Mouse (Mus musculus) limb, embryonic 11.5 days (tissue): ENCODE data around the gene Tmem87b. TPM values are rescaled to one million over a fixed set of nuclear protein-coding genes. Genes with fewer than 3 reads are reported as not detected.

Experiments used
- ATAC-seq: fragments of 200-750 bp; cut with Nextera tagmentation; 2 replicates; pipeline ENCODE4 v1.8.0; 2017; ENCODE audit warnings: low read depth; ENCODE audit not compliant: insufficient number of reproducible peaks, low FRiP score, low TSS enrichment
- DNase-seq: peaks from one replicate; pipeline ENCODE4 v3.0.0-alpha.2; 2015; ENCODE audit warnings: low spot score
- H3K27ac ChIP-seq: fragments of 300-500 bp; sonication (generic); replicated peaks from 2 replicates; pipeline ENCODE4 v1.5.1; 2014; ENCODE audit warnings: low read depth, mild to moderate bottlenecking, low read length
- H3K27me3 ChIP-seq: fragments of 300-500 bp; sonication (generic); 2 replicates; pipeline ENCODE4 v1.6.1; 2014; ENCODE audit warnings: mild to moderate bottlenecking, low read length, mixed read lengths; ENCODE audit not compliant: control insufficient read depth, insufficient read depth
- H3K36me3 ChIP-seq: fragments of 300-500 bp; sonication (generic); 2 replicates; pipeline ENCODE4 v1.6.1; 2014; ENCODE audit warnings: mild to moderate bottlenecking, low read length, moderate library complexity, mixed read lengths; ENCODE audit not compliant: control insufficient read depth, insufficient read depth
- H3K4me1 ChIP-seq: fragments of 300-500 bp; sonication (generic); 2 replicates; pipeline ENCODE4 v1.6.1; 2014; ENCODE audit warnings: low read length, mixed read lengths; ENCODE audit not compliant: control insufficient read depth, insufficient read depth
- H3K4me2 ChIP-seq: fragments of 300-500 bp; sonication (generic); 2 replicates; pipeline ENCODE4 v1.6.1; 2014; ENCODE audit warnings: low read depth, mild to moderate bottlenecking, moderate library complexity; ENCODE audit not compliant: severe bottlenecking
- H3K4me3 ChIP-seq: fragments of 300-500 bp; sonication (generic); 2 replicates; pipeline ENCODE4 v1.5.1; 2014; ENCODE audit warnings: low read depth, low read length
- H3K9ac ChIP-seq: fragments of 300-500 bp; sonication (generic); 2 replicates; pipeline ENCODE4 v1.6.1; 2014; ENCODE audit warnings: mild to moderate bottlenecking, low read length
- H3K9me3 ChIP-seq: fragments of 300-500 bp; sonication (generic); 2 replicates; pipeline ENCODE4 v1.6.1; 2016; ENCODE audit warnings: low read length; ENCODE audit not compliant: control insufficient read depth
- WGBS: fragments of 180-500 bp; shearing (Covaris S2); extraction: QIAGEN DNeasy Blood & Tissue Kit; methylation state at CpG from one replicate; pipeline ENCODE4 v1.1.7; 2014; 5-methylcytosine and 5-hydroxymethylcytosine counted together
- polyA plus RNA-seq: library from polyadenylated mRNA; unstranded; fragments of >200 nt; fragmentation: Nextera tagmentation; extraction: Ambion mirVana; gene quantifications from 2 replicates; pipeline ENCODE4 v1.2.1, GENCODE M21; 2014

Gene Tmem87b
- polyA plus RNA-seq, 1 experiment from 2014 or later: 25.1 TPM

DNA sequence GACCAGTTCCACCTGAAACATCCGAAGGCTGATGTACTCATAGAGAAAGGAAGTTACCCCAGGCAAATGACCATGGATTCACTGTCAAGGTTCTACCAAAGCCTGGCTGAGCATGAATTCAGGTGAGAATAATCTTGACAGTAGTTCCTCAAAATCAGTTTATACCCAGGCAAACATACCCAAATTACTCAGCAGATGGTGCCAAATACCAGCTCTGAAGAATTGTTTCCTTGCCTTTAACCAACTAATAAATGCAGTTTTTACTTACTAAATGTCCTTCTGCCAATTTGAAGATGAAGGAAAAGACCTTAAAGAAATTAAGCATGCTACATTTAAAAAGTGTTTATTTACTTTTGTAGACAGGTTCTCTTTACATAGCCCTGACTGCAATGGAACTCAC lies 38.8 kb downstream of the Tmem87b start:
- Histone ChIP-seq H3K4me1 (no peaks in the 10 kb centered on the region), H3K9me3 (no peaks in the 10 kb centered on the region), H3K4me2 (no peak overlapping the region), H3K4me3 (no peak overlapping the region), H3K27me3 (no peaks in the 10 kb centered on the region), H3K9ac (no peak overlapping the region), H3K36me3 (no peaks in the 10 kb centered on the region), H3K27ac (no peak overlapping the region)
- no peak for ATAC-seq
- no peak for DNase-seq
- 88% methylated on average over 1 of the region's 1 CpGs for WGBS

DNA sequence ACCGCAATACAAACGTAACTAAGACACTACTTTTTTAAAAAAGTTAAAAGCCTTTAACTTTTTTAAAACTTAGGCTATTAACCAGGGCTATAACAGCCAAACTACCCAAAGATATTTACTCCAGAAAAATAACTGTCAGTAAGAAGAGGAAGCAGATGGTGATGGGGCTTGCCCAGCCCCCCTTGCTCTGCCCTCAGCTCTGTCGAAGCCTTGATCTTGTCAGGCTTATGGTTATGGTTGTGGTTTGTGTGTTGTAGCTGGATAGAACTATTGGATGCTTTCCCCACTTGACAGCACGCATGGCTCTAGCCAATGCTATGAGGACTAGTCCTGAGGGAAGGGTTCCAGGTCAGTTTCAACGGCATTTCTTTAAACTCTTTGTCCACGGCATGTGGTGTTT lies 41.0 kb downstream of the Tmem87b start:
- no peak for DNase-seq
- Histone ChIP-seq H3K27me3 (no peaks in the 10 kb centered on the region), H3K36me3 (no peaks in the 10 kb centered on the region), H3K9ac (no peak overlapping the region), H3K9me3 (no peaks in the 10 kb centered on the region), H3K4me1 (no peaks in the 10 kb centered on the region), H3K4me3 (no peak overlapping the region), H3K27ac (no peak overlapping the region), H3K4me2 (no peak overlapping the region)
- 89% methylated on average over 6 of the region's 6 CpGs for WGBS
- no peak for ATAC-seq

DNA sequence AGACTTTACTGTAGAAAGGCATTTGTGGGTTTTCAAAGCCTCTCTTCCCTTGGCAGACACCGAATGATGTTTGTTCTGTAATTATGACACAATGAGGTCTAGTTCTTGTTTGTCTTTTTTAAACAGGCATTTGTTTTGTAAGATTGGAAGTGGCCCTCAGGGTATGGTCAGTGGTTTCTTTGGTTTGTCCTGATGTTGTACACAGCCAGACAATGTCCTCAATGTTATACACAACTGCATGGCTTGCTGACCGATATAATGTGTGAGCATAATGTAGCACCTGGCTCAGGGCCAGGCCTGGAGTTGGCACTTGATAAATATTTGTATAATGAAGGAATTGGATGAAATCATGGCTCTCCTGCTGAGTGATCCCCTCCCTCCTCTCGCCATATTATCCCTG lies 41.9 kb downstream of the Tmem87b start:
- no peak for DNase-seq
- Histone ChIP-seq H3K9me3 (no peaks in the 10 kb centered on the region), H3K4me2 (no peak overlapping the region), H3K27me3 (no peaks in the 10 kb centered on the region), H3K4me3 (no peak overlapping the region), H3K27ac (no peak overlapping the region), H3K4me1 (no peaks in the 10 kb centered on the region), H3K36me3 (no peaks in the 10 kb centered on the region), H3K9ac (no peak overlapping the region)
- ATAC-seq: no peak
- WGBS: 93% methylated on average over 3 of the region's 3 CpGs

DNA sequence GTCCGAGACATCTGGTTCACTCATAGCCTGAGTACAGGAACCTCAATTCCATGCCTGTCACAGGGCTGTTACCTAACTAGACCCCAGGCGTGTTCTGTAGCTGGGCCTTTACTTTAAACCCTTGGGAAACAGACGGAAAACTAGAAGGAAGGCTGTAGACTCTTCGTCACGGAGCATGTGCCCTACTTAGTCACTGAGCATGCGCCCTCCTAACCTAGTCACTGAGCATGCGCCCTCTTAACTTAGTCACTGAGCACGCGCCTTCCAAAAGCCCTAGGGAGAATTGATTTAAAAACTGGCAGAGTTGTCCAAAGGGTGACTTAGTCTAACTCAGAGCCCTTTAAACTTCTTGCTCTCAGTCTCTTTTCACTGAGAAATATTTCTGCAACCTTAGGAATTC lies 44.7 kb downstream of the Tmem87b start, which contains the start of gene Fbln7:
Fbln7 (plus strand) TSS at position 346 of the 400 bp plus-strand sequence.
- Histone ChIP-seq H3K9me3 (no peaks in the 10 kb centered on the region), H3K4me1 (no peaks in the 10 kb centered on the region), H3K9ac (peak within 1 kb of the TSS; percentile 64), H3K36me3 (no peaks in the 10 kb centered on the region), H3K4me3 (peak within 1 kb of the TSS; percentile 47), H3K27ac (no peak within 1 kb of the TSS), H3K4me2 (peak within 1 kb of the TSS; percentile 83), H3K27me3 (no peaks in the 10 kb centered on the region)
- no peak for ATAC-seq
- DNase-seq: no peak
- 90% methylated on average over 9 of the region's 9 CpGs for WGBS

DNA sequence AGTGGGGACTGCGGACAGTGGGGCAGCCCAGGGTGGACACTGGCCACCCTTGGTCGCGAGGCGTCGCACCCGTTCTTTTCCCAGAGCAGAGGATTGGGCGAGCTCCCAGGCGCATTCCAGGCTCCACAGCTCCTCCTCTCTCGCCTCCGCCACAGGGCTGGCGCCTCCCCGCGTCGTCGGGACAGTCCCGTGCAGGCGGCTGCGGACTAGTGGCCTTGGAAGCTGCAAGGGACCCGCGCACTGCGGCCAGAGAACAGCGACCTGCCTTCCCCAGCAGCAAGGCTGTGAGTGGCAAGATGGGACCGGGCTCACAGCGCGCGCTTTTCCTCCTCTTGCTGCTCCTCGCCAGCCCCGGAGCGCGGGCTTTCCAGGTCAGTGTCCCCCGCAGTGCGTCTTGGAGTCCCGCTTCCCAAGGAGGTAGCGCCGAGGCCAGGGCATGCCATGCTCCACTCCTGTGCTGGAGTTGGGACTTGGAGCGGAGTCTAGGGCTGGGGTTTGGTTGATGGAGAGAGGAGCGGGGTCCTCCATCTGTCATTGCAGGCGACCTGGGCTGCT lies 45.9 kb downstream of the Tmem87b start:
- ATAC-seq: peak; percentile 82
- DNase-seq: peak; percentile 80
- no peaks in the 10 kb centered on the region for H3K36me3 ChIP-seq
- no peaks in the 10 kb centered on the region for H3K9me3 ChIP-seq
- under 1% methylated on average over 38 of the region's 38 CpGs for WGBS
- H3K27ac ChIP-seq: no peak overlapping the region
- H3K27me3 ChIP-seq: no peaks in the 10 kb centered on the region
- H3K9ac ChIP-seq: peak overlapping the region; percentile 64
- H3K4me1 ChIP-seq: no peaks in the 10 kb centered on the region
- peak overlapping the region; percentile 47 for H3K4me3 ChIP-seq
- H3K4me2 ChIP-seq: peak overlapping the region; percentile 83

DNA sequence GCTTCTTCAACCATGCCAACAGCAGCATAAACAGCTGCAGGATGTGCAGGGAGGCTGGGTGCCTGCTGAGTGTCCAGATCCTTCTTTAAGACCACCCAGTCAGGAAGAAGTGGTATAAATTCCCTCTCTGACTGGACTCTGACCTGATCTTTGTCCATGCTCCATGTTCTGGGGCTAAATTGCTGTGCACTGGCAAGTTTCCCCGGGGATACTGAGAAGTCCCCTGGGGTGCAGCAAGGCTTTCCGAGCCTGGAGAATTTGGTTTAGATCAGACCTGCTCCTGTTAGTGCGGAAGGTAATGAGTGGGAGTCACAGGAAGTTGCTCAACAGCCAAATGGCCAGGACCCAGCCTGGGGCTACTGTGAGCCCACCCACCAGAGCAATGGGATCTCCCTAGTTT lies 47.1 kb downstream of the Tmem87b start:
- H3K36me3 ChIP-seq: no peaks in the 10 kb centered on the region
- no peaks in the 10 kb centered on the region for H3K9me3 ChIP-seq
- WGBS: 36% methylated on average over 3 of the region's 3 CpGs
- H3K4me2 ChIP-seq: no peak overlapping the region
- DNase-seq: no peak
- H3K9ac ChIP-seq: no peak overlapping the region
- ATAC-seq: no peak
- H3K27me3 ChIP-seq: no peaks in the 10 kb centered on the region
- no peaks in the 10 kb centered on the region for H3K4me1 ChIP-seq
- no peak overlapping the region for H3K27ac ChIP-seq
- no peak overlapping the region for H3K4me3 ChIP-seq

DNA sequence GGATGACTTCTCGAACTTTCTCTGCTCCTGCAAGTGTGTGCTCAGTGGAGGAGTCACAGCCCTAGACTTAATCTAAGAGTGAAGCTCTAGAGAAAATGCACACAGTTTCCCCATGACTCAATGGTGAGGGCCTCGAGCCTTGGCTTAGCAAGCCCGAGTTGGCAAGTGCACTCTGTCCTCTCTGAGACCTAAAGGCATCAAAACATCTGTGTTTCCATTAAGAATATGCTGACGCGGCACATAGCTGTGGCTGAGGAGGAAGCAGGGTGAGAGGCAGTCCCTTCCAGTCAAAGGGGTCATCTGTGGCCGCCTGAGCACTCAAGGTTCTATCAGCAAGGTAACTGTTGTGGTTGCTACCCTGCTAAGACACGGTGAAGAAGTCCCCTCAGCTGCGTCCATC lies 53.7 kb downstream of the Tmem87b start:
- H3K27ac ChIP-seq: no peak overlapping the region
- WGBS: 85% methylated on average over 8 of the region's 8 CpGs
- ATAC-seq (no peak), DNase-seq (no peak)
- no peaks in the 10 kb centered on the region for H3K36me3 ChIP-seq
- no peak overlapping the region for H3K4me2 ChIP-seq
- H3K27me3 ChIP-seq: no peaks in the 10 kb centered on the region
- no peaks in the 10 kb centered on the region for H3K9me3 ChIP-seq
- no peaks in the 10 kb centered on the region for H3K4me1 ChIP-seq
- no peak overlapping the region for H3K9ac ChIP-seq
- no peak overlapping the region for H3K4me3 ChIP-seq

DNA sequence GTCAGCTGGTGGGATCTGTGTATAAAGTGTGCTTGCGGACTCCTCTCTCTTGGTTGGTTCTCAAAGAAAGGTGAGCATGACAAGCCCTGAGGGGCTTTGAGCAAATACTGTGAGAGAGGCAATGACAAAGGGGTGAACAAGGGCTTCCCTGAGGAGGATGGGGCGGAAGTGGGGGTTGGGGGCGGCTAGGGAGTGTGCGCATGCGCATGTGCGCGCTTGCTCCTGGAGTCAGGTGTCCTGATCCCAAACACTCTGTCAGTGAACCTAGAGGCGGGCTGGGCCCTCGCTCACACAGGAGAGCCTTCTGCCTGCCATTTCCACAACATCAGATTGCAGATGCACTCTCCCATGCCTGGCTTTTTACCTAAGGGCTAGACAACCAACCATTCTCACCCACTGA lies 54.3 kb downstream of the Tmem87b start:
- WGBS: 91% methylated on average over 9 of the region's 9 CpGs
- Histone ChIP-seq H3K27me3 (no peaks in the 10 kb centered on the region), H3K4me1 (no peaks in the 10 kb centered on the region), H3K36me3 (no peaks in the 10 kb centered on the region), H3K9ac (no peak overlapping the region), H3K9me3 (no peaks in the 10 kb centered on the region), H3K4me2 (no peak overlapping the region), H3K4me3 (no peak overlapping the region), H3K27ac (no peak overlapping the region)
- no peak for ATAC-seq
- DNase-seq: no peak

DNA sequence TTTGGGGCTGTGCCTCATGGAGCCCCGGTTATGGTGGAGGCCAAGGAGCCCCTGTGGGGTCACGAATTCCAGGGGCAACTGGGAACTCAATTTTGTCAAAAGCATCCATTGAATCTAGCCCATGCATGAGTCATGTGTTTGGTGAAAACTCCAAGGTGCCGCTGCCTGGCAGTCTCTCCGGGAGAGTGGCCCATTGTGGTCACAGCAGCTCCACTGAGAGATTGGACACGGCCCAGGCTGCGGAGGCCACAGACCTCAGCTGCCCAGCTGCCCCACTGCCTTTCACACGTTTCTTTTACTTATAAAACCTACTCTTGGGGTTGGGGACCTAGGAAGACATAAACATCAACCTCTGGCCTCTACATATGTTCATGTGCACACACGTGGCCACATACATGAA lies 57.6 kb downstream of the Tmem87b start:
- Histone ChIP-seq H3K27me3 (no peaks in the 10 kb centered on the region), H3K9ac (no peak overlapping the region), H3K4me3 (no peak overlapping the region), H3K4me2 (no peak overlapping the region), H3K36me3 (no peaks in the 10 kb centered on the region), H3K27ac (no peak overlapping the region), H3K9me3 (no peaks in the 10 kb centered on the region), H3K4me1 (no peaks in the 10 kb centered on the region)
- DNase-seq (no peak), ATAC-seq (no peak)
- whole genome bisulfite sequencing: 82% methylated on average over 8 of the region's 8 CpGs
